Mouse (Mus musculus): ENCODE results near the gene Slc2a9.

GRCm38 (mm10) chr5:38388420-38388823 is 114.5 kb downstream of the Slc2a9 start:
- no peak for TF ChIP-seq POLR2A (IDR thresholded peaks at IDR 0.05; ENCODE audit: low read depth, low read length)
- no peak for TF ChIP-seq HCFC1 (IDR thresholded peaks at IDR 0.05; ENCODE audit: low read depth, low read length)
- TF ChIP-seq EP300 (IDR thresholded peaks at IDR 0.05; ENCODE audit: low read length): no peak
- no peak for TF ChIP-seq MAX (IDR thresholded peaks at IDR 0.05; ENCODE audit: low read length)
- TF ChIP-seq GABPA (IDR thresholded peaks at IDR 0.05; ENCODE audit: insufficient replicate concordance, low read depth, low read length): no peak
- no peak for TF ChIP-seq BHLHE40 (IDR thresholded peaks at IDR 0.05; ENCODE audit: low read depth, low read length)
- TF ChIP-seq CTCF (conservative IDR thresholded peaks at IDR 0.05 in 1 of 2, IDR thresholded peaks at IDR 0.05 in 1 of 2; ENCODE audit: low read depth in 2 of 2, low read length in 2 of 2): no peak
- no peak for TF ChIP-seq SMC3 (IDR thresholded peaks at IDR 0.05; ENCODE audit: low read depth, low read length)
- TF ChIP-seq MAFK (IDR thresholded peaks at IDR 0.05; ENCODE audit: insufficient replicate concordance, low read length): no peak
- TF ChIP-seq MEF2A (IDR thresholded peaks at IDR 0.05; ENCODE audit: borderline replicate concordance, low read depth, low read length): no peak
- no peak for TF ChIP-seq UBTF (IDR thresholded peaks at IDR 0.05; ENCODE audit: low read depth, low read length)
- no peak for TF ChIP-seq ETS1 (conservative IDR thresholded peaks at IDR 0.05; ENCODE audit: low read depth, low read length)
- TF ChIP-seq POLR2AphosphoS2 (IDR thresholded peaks at IDR 0.05; ENCODE audit: low read depth, low read length): no peak
- no peak for TF ChIP-seq NRF1 (IDR thresholded peaks at IDR 0.05; ENCODE audit: low read depth, low read length)

Data from CH12.LX (cell line).